Comparison of ENCODE assay signal across 8 mouse cellular contexts in the genomic region with DNA sequence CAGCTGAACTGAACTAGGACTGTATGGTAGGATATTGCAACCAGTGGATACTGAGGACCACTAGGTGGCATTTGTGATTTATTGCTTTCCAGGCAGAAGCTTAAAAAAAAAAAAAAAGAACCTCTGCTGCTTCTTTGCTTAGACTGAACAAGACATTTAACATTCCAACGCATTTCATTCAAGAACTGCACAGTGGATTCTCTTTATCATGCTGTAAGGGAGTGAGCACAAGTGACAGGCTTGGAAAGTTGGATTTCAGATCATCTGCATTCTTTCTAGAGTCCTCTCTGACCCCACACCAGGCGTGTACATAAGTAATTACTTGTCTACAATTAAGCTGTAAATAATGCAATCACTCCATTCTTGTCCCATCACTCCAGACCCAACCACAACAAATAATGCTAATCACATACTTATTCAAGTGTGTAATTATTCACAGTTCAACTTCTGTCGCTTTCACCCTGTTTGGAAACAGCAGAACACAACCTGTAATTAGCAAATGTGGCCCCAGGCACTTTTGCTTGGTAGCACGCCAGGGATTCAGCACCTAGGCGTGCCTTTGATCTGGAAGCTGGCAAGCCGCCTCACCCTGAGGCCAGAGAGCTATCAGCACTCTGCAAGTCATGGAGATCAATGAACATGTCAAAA.
A peak's percentile ranks its signal among the peaks of the same experiment; 100 is the strongest.
DNase-seq lines count a peak whose midpoint lies in the region; ATAC-seq and TF ChIP-seq lines count a peak whose summit lies in the region.

No protein-coding gene starts in this region.

- peak; percentile 58 for DNase-seq in liver, adult 2 months (ENCODE audit: extremely low read depth, low read depth, low spot score)
- DNase-seq in liver, embryonic 11.5 days (ENCODE audit: low spot score) = no peak
- DNase-seq in cerebellum, adult 8-10 months = peak; percentile 32
- peak; percentile 9 to 14 for DNase-seq in frontal cortex, postnatal 10 days (ENCODE audit: low spot score in 2 of 2)
- DNase-seq in kidney, postnatal 4 days = peak; percentile 66 to 77
- peak; percentile 11 for DNase-seq in retina, postnatal 7 days (ENCODE audit: low read depth, low spot score)
- no peak for DNase-seq in urinary bladder, adult 2 months (ENCODE audit: low spot score)
- no peak for DNase-seq in lung, postnatal 10 days

- no peak for TF ChIP-seq CTCF in liver, adult 2 months (IDR thresholded peaks at IDR 0.05; ENCODE audit: low read depth, low read length)

- 22% methylated on average over 6 of the region's 6 CpGs for WGBS in liver, adult 2 months
- WGBS in liver, embryonic 11.5 days = 29% methylated on average over 6 of the region's 6 CpGs

- H3K4me2 ChIP-seq in liver, embryonic 11.5 days = no peak overlapping the region

- H3K4me3 ChIP-seq in liver, adult 2 months (ENCODE audit: insufficient read depth, low read depth, low read length) = no peak overlapping the region
- H3K4me3 ChIP-seq in liver, embryonic 11.5 days (ENCODE audit: low read depth, low read length) = no peak overlapping the region

- no peaks in the 10 kb centered on the region for H3K79me2 ChIP-seq in liver, adult 2 months (ENCODE audit: control insufficient read depth, insufficient read depth, low read length)

- no peak overlapping the region for H3K27ac ChIP-seq in liver, adult 2 months (replicated peaks; ENCODE audit: insufficient read depth, low read depth, low read length)
- H3K27ac ChIP-seq in liver, embryonic 11.5 days (ENCODE audit: low read depth, low read length) = no peak overlapping the region

- ATAC-seq in liver, embryonic 11.5 days (replicated peaks; ENCODE audit: low FRiP score) = no peak

- H3K4me1 ChIP-seq in liver, adult 2 months (ENCODE audit: control insufficient read depth, insufficient read depth, low read length) = no peaks in the 10 kb centered on the region
- no peaks in the 10 kb centered on the region for H3K4me1 ChIP-seq in liver, embryonic 11.5 days (replicated peaks; ENCODE audit: control insufficient read depth, insufficient read depth, low read length)

- no peak for TF ChIP-seq POLR2A in liver, adult 2 months (IDR thresholded peaks at IDR 0.05; ENCODE audit: extremely low read depth, insufficient read depth, low read length)

- no peak overlapping the region for H3K9ac ChIP-seq in liver, adult 2 months (ENCODE audit: low read depth, low read length)
- no peak overlapping the region for H3K9ac ChIP-seq in liver, embryonic 11.5 days (ENCODE audit: low read depth, low read length)

- H3K9me3 ChIP-seq in liver, embryonic 11.5 days (ENCODE audit: control insufficient read depth, low read length) = no peaks in the 10 kb centered on the region

- H3K36me3 ChIP-seq in liver, adult 2 months (ENCODE audit: control insufficient read depth, insufficient read depth, low read length) = no peaks in the 10 kb centered on the region
- H3K36me3 ChIP-seq in liver, embryonic 11.5 days (ENCODE audit: control insufficient read depth, insufficient read depth, low read length) = no peaks in the 10 kb centered on the region

- H3K27me3 ChIP-seq in liver, adult 2 months (ENCODE audit: control insufficient read depth, insufficient read depth, low read length) = no peaks in the 10 kb centered on the region
- no peaks in the 10 kb centered on the region for H3K27me3 ChIP-seq in liver, embryonic 11.5 days (replicated peaks; ENCODE audit: control insufficient read depth, insufficient read depth, low read length)

Comparison
In these comparisons a context has a peak if more than half of its experiments do, and no peak if none do; other contexts are left out.
1. DNase-seq: peak in liver, adult 2 months (single experiment), cerebellum, adult 8-10 months (single experiment), frontal cortex, postnatal 10 days (2 of 2), kidney, postnatal 4 days (2 of 2) and retina, postnatal 7 days (single experiment); none in liver, embryonic 11.5 days (single experiment), urinary bladder, adult 2 months (single experiment) and lung, postnatal 10 days (single experiment).